Mouse (Mus musculus): ENCODE measurements around the gene Igfals. TPM values are rescaled to one million over a fixed set of nuclear protein-coding genes. Genes with fewer than 3 reads are reported as not detected.

Gene Igfals
- total RNA-seq, 2 experiments from 2014 or later, result not detected

GRCm38 (mm10) chr17:24893276-24893675 is 27.5 kb downstream of the Igfals start:
- ATAC-seq (ENCODE audit: poor library complexity, severe bottlenecking), result no peak

DNA sequence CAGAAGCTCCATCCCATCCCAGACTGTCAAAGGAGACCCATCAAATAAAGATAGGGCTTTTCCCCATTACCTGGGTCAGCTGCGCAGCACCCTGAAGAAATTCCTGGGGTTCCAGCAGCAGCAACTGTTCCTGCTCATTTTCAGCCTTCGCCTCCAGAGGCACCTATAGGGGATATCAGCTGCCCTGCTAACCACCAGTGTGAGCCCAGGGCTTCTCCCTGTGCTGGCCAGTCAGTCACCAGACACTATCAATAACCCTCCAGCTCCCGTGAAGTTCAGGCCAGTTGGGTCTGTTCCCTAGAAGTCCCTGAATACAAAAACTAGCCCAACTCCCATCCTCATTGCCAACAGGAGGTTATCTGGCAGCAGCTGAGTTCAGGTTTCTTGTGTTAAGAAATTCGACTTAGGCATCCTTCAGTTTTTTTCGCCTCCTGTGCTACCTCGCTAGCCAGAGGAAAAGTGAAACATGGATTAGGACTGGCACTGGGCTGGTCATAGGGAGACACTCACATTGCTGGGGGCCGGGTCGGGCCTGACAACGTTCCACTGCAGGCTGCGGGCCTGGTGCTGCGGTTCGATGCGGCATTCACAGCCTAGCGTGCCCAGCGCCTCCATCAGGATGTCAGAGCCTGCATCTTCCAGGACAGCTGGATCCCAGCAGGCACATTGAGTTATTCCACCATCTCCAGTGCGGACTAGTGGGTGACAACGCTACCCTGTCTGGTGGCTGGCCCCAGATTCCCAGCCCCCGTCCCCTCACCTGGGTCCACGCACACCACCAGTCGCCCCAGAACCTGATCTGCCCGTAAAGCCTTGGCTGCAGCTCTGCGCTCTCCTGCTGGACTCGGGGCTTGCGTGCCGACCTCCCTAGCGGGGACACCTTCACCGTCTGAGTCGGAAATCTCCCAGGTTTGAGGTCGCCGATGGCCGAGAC is 28.5 kb downstream of the Igfals start:
- ATAC-seq (ENCODE audit: poor library complexity, severe bottlenecking), result peak; percentile 2; the same call in 1 of the 2 replicates

DNA sequence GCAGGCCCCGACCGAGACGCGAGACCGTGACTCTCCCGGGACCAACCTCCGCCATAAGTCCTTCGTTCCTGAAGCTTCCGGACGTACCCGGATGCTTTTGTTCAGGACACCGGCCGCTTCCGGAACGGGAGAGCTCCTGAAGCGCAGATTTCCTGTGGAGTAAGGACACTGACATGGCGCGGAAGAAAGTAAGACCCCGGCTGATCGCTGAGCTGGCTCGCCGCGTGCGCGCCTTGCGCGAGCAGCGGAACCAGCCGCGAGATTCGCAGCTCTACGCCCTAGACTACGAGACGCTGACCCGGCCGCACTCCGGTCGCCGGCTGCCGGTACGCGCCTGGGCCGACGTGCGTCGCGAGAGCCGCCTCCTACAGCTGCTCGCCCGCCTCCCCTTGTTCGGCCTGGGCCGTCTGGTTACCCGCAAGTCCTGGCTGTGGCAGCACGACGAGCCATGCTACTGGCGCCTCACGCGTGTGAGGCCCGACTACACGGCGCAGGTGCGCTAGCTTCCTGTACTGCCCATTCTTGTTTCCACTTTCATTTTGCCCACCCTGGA is 29.3 kb downstream of the Igfals start, which contains the start of the genes Eme2 and Mrps34:
Gene Eme2, minus strand, starts transcription at position 93 of the 553 bp plus-strand sequence.
Gene Mrps34, plus strand, starts transcription at position 122 of the 553 bp plus-strand sequence.
- ATAC-seq (ENCODE audit: poor library complexity, severe bottlenecking), result peak; percentile 45

DNA sequence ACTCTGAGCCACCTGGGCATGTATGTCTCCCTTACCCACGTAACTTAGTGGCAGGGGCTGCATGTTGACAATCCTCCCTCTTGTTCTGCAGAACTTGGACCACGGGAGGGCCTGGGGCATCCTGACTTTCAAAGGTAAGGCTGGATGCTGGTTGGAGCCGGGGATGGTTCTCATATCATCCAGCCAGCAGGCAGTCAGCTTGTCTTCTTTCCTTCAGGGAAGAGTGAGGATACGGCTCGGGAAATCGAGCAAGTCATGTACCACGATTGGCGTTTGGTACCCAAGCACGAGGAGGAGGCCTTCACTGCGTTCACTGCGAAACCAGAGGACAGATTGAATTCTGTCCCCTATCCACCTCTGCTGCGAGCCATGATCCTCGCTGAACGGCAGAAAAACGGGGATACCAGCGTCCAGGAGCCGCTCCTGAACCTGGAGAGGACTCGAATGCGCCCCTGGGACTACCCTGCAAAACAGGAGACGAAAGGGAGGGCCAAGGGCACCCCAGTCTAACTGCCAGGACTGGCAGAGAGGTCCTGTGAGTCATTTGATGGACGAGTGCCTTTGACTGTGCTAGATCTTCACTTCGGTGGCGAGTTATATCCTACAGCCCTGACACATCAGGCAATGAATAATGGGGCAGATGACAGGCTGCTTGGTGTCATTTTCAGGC is 29.9 kb downstream of the Igfals start:
- ATAC-seq (ENCODE audit: poor library complexity, severe bottlenecking), result 0 out of 2 replicates have a peak, but pooled peaks have one; percentile 4

DNA sequence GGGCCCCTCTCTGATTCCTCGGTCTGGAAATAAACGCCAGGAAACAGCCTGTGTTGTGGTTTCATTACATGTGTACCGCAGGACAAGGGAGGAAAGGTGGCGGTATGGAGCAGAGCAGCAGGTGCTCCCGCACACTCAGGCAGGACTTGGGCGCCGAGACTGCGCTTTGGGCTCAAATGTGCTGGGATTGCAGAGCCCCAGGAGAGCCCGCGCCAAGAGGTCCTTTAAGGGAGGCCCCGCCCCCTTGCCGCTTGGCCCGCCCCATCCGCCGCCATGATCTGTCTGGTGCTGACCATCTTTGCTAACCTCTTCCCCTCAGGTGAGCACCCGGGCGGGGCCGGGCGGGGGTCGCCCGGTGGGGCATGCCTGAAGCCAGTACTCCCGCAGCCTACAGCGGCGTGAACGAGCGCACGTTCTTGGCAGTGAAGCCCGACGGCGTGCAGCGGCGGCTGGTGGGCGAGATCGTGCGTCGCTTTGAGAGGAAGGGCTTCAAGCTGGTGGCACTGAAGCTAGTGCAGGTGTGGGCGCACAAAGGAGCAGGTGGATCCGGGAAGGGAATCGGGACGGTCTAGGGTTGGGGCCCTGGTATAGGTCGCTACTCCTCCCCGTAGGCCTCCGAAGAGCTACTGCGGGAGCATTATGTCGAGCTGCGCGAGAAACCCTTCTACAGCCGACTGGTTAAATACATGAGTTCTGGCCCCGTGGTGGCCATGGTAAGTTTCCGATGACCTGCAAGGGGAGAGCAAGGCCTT is 30.6 kb downstream of the Igfals start, which contains the start of gene Nme3:
Gene Nme3, plus strand, starts transcription at position 260 of the 752 bp plus-strand sequence.
- ATAC-seq (ENCODE audit: poor library complexity, severe bottlenecking), result peak; percentile 74

DNA sequence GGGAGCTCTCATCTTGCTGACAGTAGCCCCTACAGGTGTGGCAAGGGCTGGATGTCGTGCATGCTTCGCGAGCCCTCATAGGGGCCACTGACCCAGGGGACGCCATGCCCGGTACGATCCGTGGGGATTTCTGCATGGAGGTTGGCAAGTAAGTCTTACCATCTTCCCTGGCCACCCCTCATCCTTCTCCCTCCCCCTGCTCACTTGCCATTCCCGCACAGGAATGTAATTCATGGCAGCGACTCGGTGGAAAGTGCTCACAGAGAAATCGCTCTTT is 31.1 kb downstream of the Igfals start:
- no peak for ATAC-seq (ENCODE audit: poor library complexity, severe bottlenecking)

GRCm38 (mm10) chr17:24897600-24897999 is 31.8 kb downstream of the Igfals start:
- ATAC-seq (ENCODE audit: poor library complexity, severe bottlenecking), result no peak

- ATAC-seq (ENCODE audit: poor library complexity, severe bottlenecking), result no peak
Observed at GRCm38 (mm10) chr17:24898041-24898854, 32.5 kb downstream of the Igfals start.

- no peak for ATAC-seq (ENCODE audit: poor library complexity, severe bottlenecking)
Observed at GRCm38 (mm10) chr17:24899153-24899552, 33.4 kb downstream of the Igfals start.

- ATAC-seq (ENCODE audit: poor library complexity, severe bottlenecking), result no peak
Observed at GRCm38 (mm10) chr17:24900014-24900413, 34.2 kb downstream of the Igfals start.

DNA sequence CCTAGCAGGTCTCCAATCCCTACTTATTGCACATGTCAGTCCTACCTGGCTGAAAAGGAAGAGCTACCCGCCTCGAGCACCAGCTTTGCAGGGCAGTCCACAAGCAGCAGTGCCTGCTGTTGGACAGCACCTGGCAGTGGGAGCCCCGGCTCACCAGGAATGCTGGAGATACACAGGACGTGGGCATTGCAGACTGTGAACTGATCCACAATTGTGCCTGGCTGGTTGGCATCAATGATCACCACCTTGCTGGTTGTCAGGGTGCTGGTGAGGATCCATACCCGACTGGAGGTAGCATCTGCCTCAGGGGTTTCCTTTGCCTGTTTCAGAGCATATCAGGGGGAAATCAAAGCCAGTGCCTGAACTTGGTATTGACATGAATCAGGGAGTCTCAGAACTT is 36.3 kb downstream of the Igfals start:
- no peak for ATAC-seq (ENCODE audit: poor library complexity, severe bottlenecking)

DNA sequence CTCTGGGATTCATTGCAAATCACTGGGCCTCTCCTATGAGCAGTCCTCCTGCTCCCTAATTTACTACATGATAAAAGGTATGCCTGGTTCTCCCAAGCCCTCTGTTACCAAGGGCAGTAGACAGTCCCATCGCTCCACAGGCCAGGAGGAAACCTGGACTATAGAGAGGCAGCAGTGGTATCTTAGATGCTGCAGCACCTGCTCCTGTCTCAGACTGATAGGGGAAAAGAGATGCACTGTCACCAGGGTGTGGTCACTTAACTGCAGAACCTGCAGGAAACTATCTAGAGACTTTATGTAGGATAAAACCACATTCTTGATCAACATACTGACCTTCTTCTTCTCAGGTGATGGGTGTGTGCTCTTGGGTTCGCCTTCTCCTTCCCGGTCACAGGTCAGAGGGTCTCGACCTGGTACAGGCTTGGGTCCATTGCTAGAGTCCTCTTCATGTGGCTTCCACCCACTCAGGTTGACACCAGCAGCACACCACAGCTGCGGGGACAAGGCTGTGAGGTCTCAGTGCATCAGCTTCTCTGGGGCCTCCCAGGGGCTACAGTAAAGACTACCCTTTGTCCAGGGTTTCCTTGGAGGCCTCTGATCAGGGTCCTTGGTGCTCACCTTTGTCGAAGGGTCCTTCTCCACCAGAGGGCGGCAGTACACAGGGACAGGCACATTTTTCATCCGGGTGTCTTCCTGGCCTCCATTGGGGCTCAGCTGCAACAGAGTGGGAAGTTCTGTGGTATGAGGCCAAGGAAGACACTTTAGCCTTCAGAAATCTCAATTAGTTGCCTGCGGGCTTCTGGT is 37.1 kb downstream of the Igfals start:
- ATAC-seq (ENCODE audit: poor library complexity, severe bottlenecking), result no peak

DNA sequence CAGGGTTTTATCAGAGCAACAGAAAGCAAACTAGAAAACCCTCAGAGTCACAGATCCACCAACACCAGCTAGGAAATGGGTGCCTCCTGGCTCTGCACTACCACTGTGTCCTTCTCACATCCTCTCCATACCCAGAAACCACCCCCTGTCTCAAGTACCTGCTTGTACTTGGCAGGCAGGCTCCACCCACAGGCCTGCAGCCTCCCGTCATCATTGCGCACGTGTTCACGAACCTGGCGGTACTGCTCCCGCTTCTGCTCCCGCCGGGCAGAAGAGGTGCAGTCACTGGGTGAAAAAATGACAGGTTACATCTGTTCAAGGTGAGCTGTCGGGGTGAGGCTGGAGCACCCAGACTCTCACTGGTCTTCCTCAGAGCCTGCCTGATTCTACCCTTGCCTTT is 38.0 kb downstream of the Igfals start:
- no peak for ATAC-seq (ENCODE audit: poor library complexity, severe bottlenecking)

GRCm38 (mm10) chr17:24907591-24907990 is 41.8 kb downstream of the Igfals start:
- ATAC-seq (ENCODE audit: poor library complexity, severe bottlenecking), result no peak

GRCm38 (mm10) chr17:24913984-24914383 is 48.2 kb downstream of the Igfals start:
- ATAC-seq (ENCODE audit: poor library complexity, severe bottlenecking), result no peak

DNA sequence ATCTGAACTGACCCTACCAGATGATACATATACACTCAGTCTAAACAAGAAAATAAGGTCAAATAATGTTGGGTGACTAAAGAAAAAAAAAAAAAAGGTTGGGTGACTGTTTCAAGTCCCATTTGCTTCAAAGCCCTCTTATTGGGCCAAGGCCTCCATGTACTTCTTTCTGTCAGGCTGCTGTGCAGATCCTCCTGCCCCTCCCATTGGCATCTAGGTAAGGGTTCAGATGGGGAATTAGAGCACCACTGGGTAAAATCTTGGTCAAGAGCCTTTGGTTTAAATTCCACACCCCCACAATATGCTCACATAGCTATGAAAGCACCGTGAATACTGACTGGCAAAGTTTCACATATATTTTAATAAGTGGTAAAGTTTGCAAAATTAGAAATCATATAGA is 57.4 kb downstream of the Igfals start:
- ATAC-seq (ENCODE audit: poor library complexity, severe bottlenecking), result no peak

- ATAC-seq (ENCODE audit: poor library complexity, severe bottlenecking), result no peak
Observed at GRCm38 (mm10) chr17:24929506-24929905, 63.7 kb downstream of the Igfals start.
